Mouse (Mus musculus) adrenal gland, postnatal 4 days (tissue): ENCODE data around the gene Spata31d1d. TPM values are rescaled to one million over a fixed set of nuclear protein-coding genes. Genes with fewer than 3 reads are reported as not detected.
"Not testable (repeated sequence)": the region's sequence is repeated elsewhere in the genome, so short reads cannot be mapped to it uniquely, and the experiment has no call there.

Experiments
- DNase-seq, 2 experiments: peaks; one replicate each; pipeline ENCODE4 v3.0.0; 2021 to 2022; ENCODE audit warnings: low spot score in 2 of 2, mixed read lengths in 2 of 2
- long read RNA-seq, 2 experiments: library from polyadenylated mRNA; stranded (forward); transcript quantifications; one replicate each; pipeline ENCODE4 v2.0.0; 2021
- total RNA-seq, 2 experiments: library from RNA; stranded (reverse); gene quantifications; 2 replicates each; pipeline ENCODE4 v1.2.3; 2021

The Spata31d1d gene
- total RNA-seq: not detected
- long read RNA-seq, experiment 1: 0 reads
- long read RNA-seq, experiment 2: 0 reads

DNA sequence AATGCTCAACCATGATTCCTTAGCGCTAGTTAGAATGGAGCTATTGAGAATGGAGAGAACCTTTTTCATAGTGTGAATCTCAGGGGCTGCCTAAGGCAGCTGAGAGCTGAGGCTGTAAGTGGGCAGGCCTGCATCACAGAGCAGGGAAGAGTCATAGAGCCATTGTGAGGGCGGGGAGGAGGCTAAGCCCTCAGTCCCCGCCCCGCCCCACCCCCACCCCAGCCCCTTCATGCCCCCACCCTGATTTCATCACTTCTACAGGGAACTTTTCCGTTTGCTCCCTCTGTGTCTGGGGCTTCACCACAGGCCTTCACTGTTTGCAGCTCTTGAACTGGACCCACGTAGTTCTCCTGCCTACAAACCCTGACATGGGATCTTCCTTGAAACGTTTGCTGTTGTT, at the start of gene Spata31d1d:
Gene Spata31d1d (minus strand): TSS at position 101 of the 400 bp plus-strand sequence.
- DNase-seq: no peak

DNA sequence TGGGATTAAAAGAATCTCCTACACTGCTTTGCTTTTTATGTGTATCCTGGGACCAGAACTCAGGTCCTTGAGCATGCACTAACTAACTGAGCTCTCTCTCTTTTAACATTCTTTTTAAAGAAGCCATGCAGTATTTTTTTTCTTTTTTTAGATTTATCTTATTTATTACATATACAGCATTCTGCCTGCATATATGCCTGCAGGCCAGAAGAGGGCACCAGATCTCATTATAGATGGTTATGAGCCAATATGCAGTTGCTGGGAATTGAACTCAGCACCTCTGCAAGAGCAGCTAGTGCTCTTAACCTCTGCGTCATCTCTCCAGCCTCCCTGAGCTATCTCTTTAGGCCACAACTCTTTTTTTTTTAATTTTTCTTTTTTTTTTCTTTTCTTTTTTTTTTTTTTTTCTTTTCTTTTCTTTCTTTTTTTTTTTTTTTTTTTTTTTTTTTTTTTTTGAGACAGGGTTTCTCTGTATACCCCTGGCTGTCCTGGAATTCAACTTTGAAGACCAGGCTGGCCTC, 48.3 kb upstream of the Spata31d1d start:
- DNase-seq: not testable (repeated sequence)

DNA sequence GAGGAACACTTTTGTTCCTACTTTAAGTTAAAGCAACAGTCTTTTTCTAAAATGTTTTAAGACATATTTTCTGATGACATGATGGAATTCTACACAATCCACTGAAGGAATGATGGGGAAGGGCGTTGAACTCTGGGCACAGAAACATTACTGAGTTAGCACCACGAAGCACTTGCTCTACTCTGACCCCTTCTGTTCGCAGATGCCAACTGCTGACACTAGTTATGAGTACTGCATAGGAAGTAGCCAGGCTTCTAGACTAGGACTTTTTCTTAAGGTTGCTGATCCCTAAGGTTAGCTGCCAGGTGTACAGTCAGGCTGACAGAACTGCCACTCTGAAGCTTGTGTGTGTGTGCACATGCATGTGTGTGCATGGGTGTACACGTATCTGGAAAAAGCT, 47.7 kb upstream of the Spata31d1d start:
- no peak for DNase-seq

- no peak for DNase-seq
Measured at GRCm38 (mm10) chr13:59775168-59775567, 43.6 kb upstream of the Spata31d1d start.

GRCm38 (mm10) chr13:59771257-59771656, 39.7 kb upstream of the Spata31d1d start:
- peak in 1 of 2 experiments; percentile 41 for DNase-seq

- no peak for DNase-seq
Measured at GRCm38 (mm10) chr13:59770847-59771246, 39.3 kb upstream of the Spata31d1d start.

GRCm38 (mm10) chr13:59770164-59770562, 38.6 kb upstream of the Spata31d1d start:
- DNase-seq: peak; percentile 58 to 79

GRCm38 (mm10) chr13:59769296-59770163, 38.0 kb upstream of the Spata31d1d start, which contains the start of gene Isca1:
Gene Isca1 (minus strand): TSS chr13:59769810.
- peak; percentile 99 for DNase-seq

GRCm38 (mm10) chr13:59768531-59768930, 37.0 kb upstream of the Spata31d1d start:
- DNase-seq: no peak

DNA sequence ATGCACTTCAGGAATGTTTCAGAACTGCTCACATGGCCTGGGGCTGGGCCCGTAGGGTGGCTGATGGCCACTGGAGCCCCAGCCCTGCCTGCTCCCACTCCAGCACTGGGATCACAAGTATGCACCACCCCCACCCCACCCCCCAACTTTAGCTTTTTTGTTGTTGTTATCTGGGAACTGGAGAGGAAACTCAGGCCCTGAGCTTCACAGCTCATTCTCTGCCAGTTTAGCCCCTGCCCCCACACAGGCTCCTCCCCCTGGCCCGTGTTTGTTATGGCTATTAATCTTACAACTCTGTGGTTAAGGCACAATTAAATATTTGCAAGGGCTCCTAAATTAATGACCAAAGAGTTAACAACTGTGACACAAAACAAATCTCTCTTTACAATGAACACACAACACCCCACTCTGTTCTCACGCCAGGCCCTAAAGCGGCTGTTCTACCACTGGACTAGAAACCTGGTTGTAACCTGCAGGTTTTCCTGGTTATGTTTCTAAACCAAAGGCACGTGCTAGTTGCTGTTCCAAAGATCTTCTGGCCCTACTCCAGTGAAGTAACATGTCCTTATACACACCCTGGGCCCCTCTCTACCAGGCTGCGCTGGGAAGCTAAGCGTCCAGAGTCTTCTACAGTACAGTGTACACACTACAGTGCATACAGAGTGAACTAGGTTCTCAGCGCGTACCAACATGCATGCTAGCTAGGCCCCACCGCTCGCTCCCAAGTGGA, 35.4 kb upstream of the Spata31d1d start:
- no peak for DNase-seq

GRCm38 (mm10) chr13:59762791-59763190, 31.2 kb upstream of the Spata31d1d start:
- no peak for DNase-seq

- DNase-seq: no peak
Measured at GRCm38 (mm10) chr13:59756906-59757305, 25.4 kb upstream of the Spata31d1d start.

DNA sequence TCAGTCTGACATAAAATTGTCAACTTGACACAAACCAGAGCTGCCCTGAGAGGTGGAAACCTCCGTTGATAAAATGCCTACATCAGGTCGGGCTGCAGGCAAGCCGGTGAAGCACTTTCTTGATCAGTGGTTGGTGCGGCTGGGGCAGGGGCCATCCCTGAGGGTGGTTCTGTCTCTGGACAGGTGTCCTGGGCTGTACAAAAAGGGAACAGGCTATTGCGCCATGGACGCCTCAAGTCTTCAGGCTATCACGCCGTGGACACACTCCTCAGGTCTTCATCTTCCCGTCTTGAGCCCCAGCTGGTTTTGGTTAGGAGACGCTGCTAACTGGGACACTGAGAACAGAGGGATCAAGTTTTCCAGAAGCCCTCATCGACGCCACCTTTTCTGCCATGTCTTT, 18.8 kb upstream of the Spata31d1d start:
- no peak for DNase-seq

DNA sequence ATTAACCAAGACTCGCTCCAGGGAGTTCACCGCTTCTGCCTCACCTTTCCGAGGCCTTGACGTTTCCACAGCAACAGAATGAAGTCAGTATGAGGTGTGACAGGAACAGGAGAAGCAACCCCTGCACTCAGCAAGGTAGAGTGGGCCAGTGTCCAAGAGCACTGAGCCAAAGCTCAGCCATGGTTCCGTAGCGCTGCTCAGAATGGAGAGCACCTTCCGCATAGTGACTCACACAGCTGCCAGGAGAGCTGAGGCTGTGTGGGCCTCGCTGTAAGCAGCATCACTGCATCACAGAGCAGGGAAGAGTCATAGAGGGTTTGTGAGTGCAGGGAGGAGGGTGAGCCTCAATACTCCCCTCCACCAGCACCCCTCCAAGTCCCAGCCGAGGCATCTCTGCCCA, 15.2 kb upstream of the Spata31d1d start, which contains the start of gene 1700014D04Rik:
Gene 1700014D04Rik (minus strand): TSS at position 42 of the 400 bp plus-strand sequence.
- DNase-seq: no peak

DNA sequence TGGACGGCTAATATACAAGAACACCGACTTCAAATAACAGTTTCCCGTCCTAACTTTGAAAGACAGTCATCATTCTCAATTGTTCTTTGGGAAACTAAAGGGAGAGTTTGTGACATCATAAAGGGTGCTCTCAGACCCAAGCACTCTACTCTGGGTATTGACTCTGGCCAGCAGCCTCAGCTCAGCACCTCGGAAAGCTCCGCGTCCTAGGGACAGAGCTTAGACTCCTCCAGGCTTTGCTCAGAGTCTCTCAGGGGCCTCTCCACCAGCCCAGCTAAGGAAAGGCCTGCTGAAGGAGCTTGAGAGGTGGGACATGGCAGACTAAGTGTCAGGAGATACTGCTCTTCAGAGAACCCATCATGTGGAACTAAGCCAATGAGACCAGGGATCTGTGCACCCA, 14.6 kb upstream of the Spata31d1d start:
- DNase-seq: no peak

GRCm38 (mm10) chr13:59745462-59745861, 13.9 kb upstream of the Spata31d1d start:
- DNase-seq: no peak

GRCm38 (mm10) chr13:59741697-59742096, 10.1 kb upstream of the Spata31d1d start:
- DNase-seq: no peak

GRCm38 (mm10) chr13:59741096-59741495, 9.5 kb upstream of the Spata31d1d start:
- DNase-seq: peak in 1 of 2 experiments; percentile 29

- DNase-seq: no peak
Measured at GRCm38 (mm10) chr13:59739397-59739796, 7.8 kb upstream of the Spata31d1d start.

GRCm38 (mm10) chr13:59738455-59738854, 6.9 kb upstream of the Spata31d1d start:
- DNase-seq: no peak

- DNase-seq: no peak
Measured at GRCm38 (mm10) chr13:59735190-59735589, 3.6 kb upstream of the Spata31d1d start.

GRCm38 (mm10) chr13:59734347-59734746, 2.8 kb upstream of the Spata31d1d start:
- not testable (repeated sequence) for DNase-seq
